Mouse (Mus musculus): ENCODE results near the gene Krtcap2. TPM values are rescaled to one million over a fixed set of nuclear protein-coding genes. Genes with fewer than 3 reads are reported as not detected.
A peak's percentile ranks its signal among the peaks of the same experiment; 100 is the strongest.

The Krtcap2 gene
- total and polyA plus RNA-seq, 2 experiments from 2014 or later = 41.8 to 192 TPM

GRCm38 (mm10) chr3:89282291-89282643 is 36.5 kb downstream of the Krtcap2 start:
- Histone ChIP-seq H3K27ac (ENCODE audit: low read depth) (no peak overlapping the region), H3K36me3 (replicated peaks; ENCODE audit: control insufficient read depth, insufficient read depth, low read length) (no peaks in the 10 kb centered on the region), H3K9ac (replicated peaks; ENCODE audit: low read depth, low read length) (no peak overlapping the region), H3K4me2 (ENCODE audit: low read depth, low read length) (no peak overlapping the region), H3K9me3 (replicated peaks; ENCODE audit: control insufficient read depth, low read length) (no peaks in the 10 kb centered on the region), H3K4me1 (ENCODE audit: control insufficient read depth, insufficient read depth) (peaks cover 19% of the 10 kb centered on the region), H3K27me3 (ENCODE audit: control insufficient read depth, insufficient read depth, low read length) (no peaks in the 10 kb centered on the region), H3K4me3 (ENCODE audit: low read depth, low read length) (no peak overlapping the region)
- DNase-seq (ENCODE audit: low spot score) (no peak), ATAC-seq (ENCODE audit: insufficient read depth, low read depth) (no peak)
- WGBS = 14% methylated on average over 4 of the region's 4 CpGs
- TF ChIP-seq CTCF (IDR thresholded peaks at IDR 0.05; ENCODE audit: low read depth) = no peak
- no peak for TF ChIP-seq EP300 (IDR thresholded peaks at IDR 0.05; ENCODE audit: low read depth)

GRCm38 (mm10) chr3:89284261-89284660 is 38.5 kb downstream of the Krtcap2 start:
- TF ChIP-seq CTCF (IDR thresholded peaks at IDR 0.05; ENCODE audit: low read depth) (no peak), EP300 (IDR thresholded peaks at IDR 0.05; ENCODE audit: low read depth) (no peak)
- Histone ChIP-seq H3K9ac (replicated peaks; ENCODE audit: low read depth, low read length) (no peak overlapping the region), H3K36me3 (replicated peaks; ENCODE audit: control insufficient read depth, insufficient read depth, low read length) (no peaks in the 10 kb centered on the region), H3K4me2 (ENCODE audit: low read depth, low read length) (no peak overlapping the region), H3K4me1 (ENCODE audit: control insufficient read depth, insufficient read depth) (peaks cover 13% of the 10 kb centered on the region), H3K4me3 (ENCODE audit: low read depth, low read length) (no peak overlapping the region), H3K27ac (ENCODE audit: low read depth) (no peak overlapping the region), H3K9me3 (replicated peaks; ENCODE audit: control insufficient read depth, low read length) (no peaks in the 10 kb centered on the region), H3K27me3 (ENCODE audit: control insufficient read depth, insufficient read depth, low read length) (no peaks in the 10 kb centered on the region)
- no peak for ATAC-seq (ENCODE audit: insufficient read depth, low read depth)
- WGBS = 80% methylated on average over 3 of the region's 3 CpGs
- no peak for DNase-seq (ENCODE audit: low spot score)

GRCm38 (mm10) chr3:89285526-89285925 is 39.8 kb downstream of the Krtcap2 start:
- ATAC-seq (ENCODE audit: insufficient read depth, low read depth) (no peak), DNase-seq (ENCODE audit: low spot score) (no peak)
- Histone ChIP-seq H3K27me3 (ENCODE audit: control insufficient read depth, insufficient read depth, low read length) (no peaks in the 10 kb centered on the region), H3K4me2 (ENCODE audit: low read depth, low read length) (no peak overlapping the region), H3K4me3 (ENCODE audit: low read depth, low read length) (no peak overlapping the region), H3K36me3 (replicated peaks; ENCODE audit: control insufficient read depth, insufficient read depth, low read length) (no peaks in the 10 kb centered on the region), H3K9ac (replicated peaks; ENCODE audit: low read depth, low read length) (no peak overlapping the region), H3K4me1 (ENCODE audit: control insufficient read depth, insufficient read depth) (peaks cover 8% of the 10 kb centered on the region), H3K9me3 (replicated peaks; ENCODE audit: control insufficient read depth, low read length) (no peaks in the 10 kb centered on the region), H3K27ac (ENCODE audit: low read depth) (no peak overlapping the region)
- TF ChIP-seq CTCF (IDR thresholded peaks at IDR 0.05; ENCODE audit: low read depth) = no peak
- no peak for TF ChIP-seq EP300 (IDR thresholded peaks at IDR 0.05; ENCODE audit: low read depth)
- 45% methylated on average over 2 of the region's 2 CpGs for WGBS

GRCm38 (mm10) chr3:89287286-89287685 is 41.5 kb downstream of the Krtcap2 start:
- ATAC-seq (ENCODE audit: insufficient read depth, low read depth) (no peak), DNase-seq (ENCODE audit: low spot score) (no peak)
- H3K4me1 ChIP-seq (ENCODE audit: control insufficient read depth, insufficient read depth) = peaks cover 4% of the 10 kb centered on the region; the same call in 1 of the 2 replicates
- TF ChIP-seq EP300 (IDR thresholded peaks at IDR 0.05; ENCODE audit: low read depth) = no peak
- TF ChIP-seq CTCF (IDR thresholded peaks at IDR 0.05; ENCODE audit: low read depth) = no peak
- H3K9ac ChIP-seq (replicated peaks; ENCODE audit: low read depth, low read length) = no peak overlapping the region
- H3K27me3 ChIP-seq (ENCODE audit: control insufficient read depth, insufficient read depth, low read length) = no peaks in the 10 kb centered on the region
- peak overlapping the region; percentile 55 for H3K27ac ChIP-seq (ENCODE audit: low read depth)
- 46% methylated on average over 5 of the region's 5 CpGs for WGBS
- H3K4me3 ChIP-seq (ENCODE audit: low read depth, low read length) = no peak overlapping the region
- H3K4me2 ChIP-seq (ENCODE audit: low read depth, low read length) = no peak overlapping the region
- H3K36me3 ChIP-seq (replicated peaks; ENCODE audit: control insufficient read depth, insufficient read depth, low read length) = no peaks in the 10 kb centered on the region
- H3K9me3 ChIP-seq (replicated peaks; ENCODE audit: control insufficient read depth, low read length) = no peaks in the 10 kb centered on the region

- no peak for DNase-seq (ENCODE audit: low spot score)
- Histone ChIP-seq H3K4me2 (ENCODE audit: low read depth, low read length) (no peak overlapping the region), H3K36me3 (replicated peaks; ENCODE audit: control insufficient read depth, insufficient read depth, low read length) (no peaks in the 10 kb centered on the region), H3K9ac (replicated peaks; ENCODE audit: low read depth, low read length) (no peak overlapping the region), H3K27me3 (ENCODE audit: control insufficient read depth, insufficient read depth, low read length) (no peaks in the 10 kb centered on the region), H3K4me1 (ENCODE audit: control insufficient read depth, insufficient read depth) (peaks cover 4% of the 10 kb centered on the region; the same call in 1 of the 2 replicates), H3K27ac (ENCODE audit: low read depth) (no peak overlapping the region), H3K4me3 (ENCODE audit: low read depth, low read length) (no peak overlapping the region), H3K9me3 (replicated peaks; ENCODE audit: control insufficient read depth, low read length) (no peaks in the 10 kb centered on the region)
- 27% methylated on average over 7 of the region's 7 CpGs for WGBS
- peak; percentile 66 for ATAC-seq (ENCODE audit: insufficient read depth, low read depth)
- no peak for TF ChIP-seq EP300 (IDR thresholded peaks at IDR 0.05; ENCODE audit: low read depth)
- no peak for TF ChIP-seq CTCF (IDR thresholded peaks at IDR 0.05; ENCODE audit: low read depth)
Measured at GRCm38 (mm10) chr3:89288503-89288928, 42.8 kb downstream of the Krtcap2 start.

- no peak for ATAC-seq (ENCODE audit: insufficient read depth, low read depth)
- Histone ChIP-seq H3K4me1 (ENCODE audit: control insufficient read depth, insufficient read depth) (peaks cover 4% of the 10 kb centered on the region; the same call in 1 of the 2 replicates), H3K36me3 (replicated peaks; ENCODE audit: control insufficient read depth, insufficient read depth, low read length) (no peaks in the 10 kb centered on the region), H3K4me3 (ENCODE audit: low read depth, low read length) (no peak overlapping the region), H3K27ac (ENCODE audit: low read depth) (no peak overlapping the region), H3K27me3 (ENCODE audit: control insufficient read depth, insufficient read depth, low read length) (no peaks in the 10 kb centered on the region), H3K9ac (replicated peaks; ENCODE audit: low read depth, low read length) (no peak overlapping the region), H3K9me3 (replicated peaks; ENCODE audit: control insufficient read depth, low read length) (no peaks in the 10 kb centered on the region), H3K4me2 (ENCODE audit: low read depth, low read length) (no peak overlapping the region)
- no peak for DNase-seq (ENCODE audit: low spot score)
- WGBS = 38% methylated on average over 10 of the region's 10 CpGs
- TF ChIP-seq CTCF (IDR thresholded peaks at IDR 0.05; ENCODE audit: low read depth) = no peak
- TF ChIP-seq EP300 (IDR thresholded peaks at IDR 0.05; ENCODE audit: low read depth) = no peak
Measured at GRCm38 (mm10) chr3:89291874-89292273, 46.1 kb downstream of the Krtcap2 start.
